Mouse (Mus musculus) layer of hippocampus, postnatal 14 days (tissue): ENCODE measurements around the gene Ikzf3. TPM values are rescaled to one million over a fixed set of nuclear protein-coding genes. Genes with fewer than 3 reads are reported as not detected.

ENCODE experiments used
- DNase-seq, 2 experiments: peaks; one replicate each; pipeline ENCODE4 v3.0.0; 2021 to 2022; ENCODE audit warnings: low spot score in 2 of 2, mixed read lengths in 1 of 2
- long read RNA-seq, 2 experiments: library from polyadenylated mRNA; stranded (forward); transcript quantifications; one replicate each; pipeline ENCODE4 v2.0.0; 2021
- total RNA-seq, 2 experiments: library from RNA; stranded (reverse); gene quantifications; 2 replicates each; pipeline ENCODE4 v1.2.3; 2021

Gene Ikzf3
- under 1 TPM in 1 of 2 experiments, not detected in 1; 0.21 TPM for total RNA-seq
- long read RNA-seq, experiment 1, result 0 reads
- long read RNA-seq, experiment 2, result 0 reads

DNA sequence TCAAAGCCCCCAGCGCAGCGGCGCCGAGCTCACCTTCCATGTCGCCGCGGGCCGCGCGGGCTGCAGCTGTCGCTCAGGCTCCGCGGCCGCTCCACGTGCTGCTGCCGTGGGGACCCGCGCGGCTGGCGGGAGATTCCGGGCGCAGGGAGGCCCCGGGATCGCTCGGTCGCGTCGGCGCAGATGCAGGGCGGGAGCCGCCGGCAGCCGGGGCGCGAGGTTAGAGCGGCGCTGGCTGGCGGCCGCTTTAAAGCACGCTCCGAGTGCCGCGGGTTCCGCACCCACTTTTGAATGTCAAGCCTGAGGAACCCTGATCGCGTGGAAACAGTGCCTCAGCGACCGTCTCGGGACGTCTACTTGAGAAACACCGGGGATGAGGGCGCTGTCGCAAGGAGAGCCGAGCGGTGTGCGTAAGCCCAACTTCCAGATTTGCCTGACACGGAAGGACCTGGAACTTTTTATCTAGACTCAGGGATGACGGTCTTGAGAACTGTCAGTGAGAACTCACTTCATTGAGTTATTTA is at the start of gene Ikzf3:
Gene Ikzf3, minus strand, starts transcription at position 321 of the 521 bp plus-strand sequence.
- DNase-seq, result no peak

DNA sequence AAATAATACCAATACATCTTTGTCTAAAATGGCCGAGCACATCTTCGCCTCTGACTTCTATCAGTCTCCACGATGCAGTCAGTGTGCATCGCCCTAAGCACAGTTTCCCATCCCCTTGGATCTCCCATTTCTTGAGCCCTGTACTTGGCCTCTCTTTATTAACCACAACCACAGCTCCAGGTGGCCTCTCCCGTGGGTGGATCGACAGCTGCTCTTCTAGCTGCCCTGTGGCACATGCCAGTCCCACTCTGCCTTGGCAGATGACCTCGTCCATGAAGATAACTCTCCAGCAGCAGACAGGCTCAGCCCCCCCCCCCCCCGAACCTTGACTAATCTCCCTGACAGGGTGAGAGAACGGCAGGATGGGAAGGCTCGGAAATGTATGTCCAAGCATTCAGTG is 49.6 kb upstream of the Ikzf3 start:
- no peak for DNase-seq

DNA sequence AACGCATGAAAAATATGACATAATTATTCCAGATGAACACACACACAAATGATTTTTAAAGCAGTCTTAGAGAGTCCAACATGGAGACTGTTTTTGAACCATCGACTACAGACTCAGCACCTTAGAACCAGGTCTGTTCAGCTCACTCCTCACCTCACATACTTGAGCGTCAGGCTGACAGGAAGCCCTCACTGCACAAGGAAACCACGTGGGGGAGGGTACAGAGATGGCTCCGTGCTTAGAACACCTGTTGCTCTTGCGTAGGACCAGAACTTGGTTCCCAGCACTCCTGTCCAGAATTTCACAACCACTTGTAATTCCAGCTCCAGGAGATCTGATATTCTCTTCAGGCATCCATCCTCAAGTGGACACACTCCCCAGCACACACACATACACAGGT is 49.2 kb upstream of the Ikzf3 start:
- DNase-seq, result no peak

DNA sequence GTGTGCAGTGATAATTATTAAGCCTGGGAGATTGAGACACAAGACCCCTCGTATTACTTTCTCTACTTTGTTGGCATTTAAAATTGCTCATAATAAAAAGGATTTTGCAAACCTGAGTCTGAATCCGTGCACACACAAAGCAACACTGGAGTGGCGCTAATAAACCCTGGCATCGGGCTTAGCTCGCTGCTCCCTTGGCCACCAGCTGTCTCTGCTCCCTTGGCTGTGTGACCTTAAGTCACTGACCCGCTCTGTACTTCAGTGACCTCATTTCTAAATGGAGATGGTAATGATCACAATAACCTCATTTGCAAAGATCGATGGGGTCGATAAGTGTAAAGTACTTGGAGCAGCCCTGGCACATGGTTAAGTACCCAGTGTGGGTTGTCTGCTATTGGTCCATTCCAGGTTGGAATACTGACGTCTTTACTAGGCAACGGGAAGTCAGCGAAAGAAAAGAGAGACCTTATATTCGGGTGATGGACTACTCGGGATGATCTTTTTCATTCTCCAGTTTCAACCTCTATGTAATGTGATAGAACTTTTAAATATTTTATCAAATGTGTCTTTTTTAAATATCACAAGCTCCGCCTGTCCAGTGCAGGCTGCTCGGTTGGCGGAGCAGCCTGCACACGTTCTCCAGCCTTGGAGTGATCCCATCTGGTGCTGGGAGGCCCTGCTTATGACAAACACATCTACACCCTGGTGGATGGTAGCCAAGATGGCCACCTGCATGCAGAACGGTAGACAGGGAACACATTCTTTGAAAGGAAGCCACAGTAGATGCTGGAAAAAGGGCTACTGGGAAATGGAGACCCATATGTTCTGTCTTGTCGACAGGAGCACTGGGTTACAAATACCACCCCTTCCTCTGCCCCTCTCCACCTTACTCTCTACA is 45.0 kb upstream of the Ikzf3 start:
- DNase-seq, result no peak

DNA sequence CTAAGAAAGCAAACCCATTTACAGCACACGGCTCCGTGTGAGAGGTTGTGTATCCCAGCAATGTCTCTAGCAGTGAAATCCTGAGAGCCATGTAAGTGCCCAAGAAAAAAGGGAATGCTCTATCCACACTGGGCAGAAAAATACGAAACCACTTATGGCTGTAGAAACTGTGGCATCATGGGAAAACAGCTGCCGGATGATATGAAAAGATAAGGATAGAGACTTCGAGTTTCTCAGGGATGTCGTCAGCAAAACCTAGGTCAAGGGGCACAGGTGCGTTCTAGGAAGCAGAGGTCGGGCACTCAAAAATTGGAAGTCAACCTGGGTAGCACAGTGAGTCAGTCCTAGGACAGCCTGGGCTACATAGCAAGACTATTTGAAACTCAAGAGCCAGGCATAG is 43.5 kb upstream of the Ikzf3 start:
- DNase-seq, result no peak

DNA sequence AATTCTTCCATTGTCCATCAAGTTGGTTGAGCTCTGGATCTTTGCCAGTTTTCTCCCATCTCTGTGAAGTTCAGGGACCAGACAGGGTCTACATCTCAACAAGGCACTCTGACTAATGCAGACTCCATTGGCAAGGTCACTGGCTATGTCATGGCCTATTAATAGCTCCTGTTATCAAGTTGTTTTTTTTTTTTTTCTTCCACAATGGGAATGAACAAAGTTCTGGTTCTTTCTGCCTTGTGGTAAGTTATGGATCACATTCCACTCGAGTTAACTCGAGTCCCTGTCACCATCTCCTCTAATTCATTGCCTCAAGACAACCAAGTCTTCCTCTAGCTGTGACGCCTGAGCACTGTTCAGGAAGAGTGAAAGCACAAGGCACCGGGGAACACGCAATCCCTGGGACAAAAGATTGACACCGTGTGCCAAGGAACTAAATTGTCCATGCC is 43.0 kb upstream of the Ikzf3 start:
- DNase-seq, result no peak

DNA sequence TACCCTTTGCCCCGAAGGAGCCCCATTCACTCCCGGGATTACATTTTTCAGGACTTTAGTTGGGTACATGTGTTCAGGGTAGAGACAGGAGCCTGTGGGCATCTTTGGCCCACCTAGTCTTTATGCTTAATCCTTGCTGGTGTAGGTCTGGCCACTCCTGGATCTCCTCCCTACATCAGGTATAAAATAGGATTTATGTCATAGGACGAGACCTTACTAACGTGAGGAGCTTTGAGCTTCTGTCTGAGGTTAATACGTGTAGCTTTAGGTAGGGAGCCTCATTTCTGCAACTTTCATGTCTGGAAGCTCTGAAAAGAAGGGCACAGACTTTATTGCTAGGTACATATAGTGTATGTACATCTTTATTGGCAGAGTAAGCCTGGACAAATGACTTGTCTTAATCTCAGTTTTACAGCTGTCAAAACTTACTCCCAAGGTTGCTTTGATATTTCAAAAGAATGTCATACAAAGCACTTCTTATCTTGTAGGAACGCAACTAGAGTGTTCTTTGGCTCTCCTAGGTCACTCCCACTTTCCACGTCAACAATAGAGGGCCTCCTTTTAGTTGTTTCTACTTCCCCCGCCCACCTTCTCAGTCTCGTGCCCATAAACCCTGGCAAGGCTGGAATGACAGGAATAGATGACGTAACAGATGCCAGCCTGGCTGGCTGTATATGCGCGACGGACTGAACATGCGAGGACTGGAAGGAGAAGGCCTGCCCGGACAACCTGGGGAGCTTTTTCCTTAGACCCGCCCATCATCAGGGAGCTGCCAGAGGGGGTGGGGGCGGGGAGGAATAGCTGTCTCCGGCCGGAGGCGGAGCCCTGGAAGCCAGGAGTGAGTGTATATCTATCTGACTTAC is 42.1 kb upstream of the Ikzf3 start:
- peak; percentile 40 to 43 for DNase-seq

DNA sequence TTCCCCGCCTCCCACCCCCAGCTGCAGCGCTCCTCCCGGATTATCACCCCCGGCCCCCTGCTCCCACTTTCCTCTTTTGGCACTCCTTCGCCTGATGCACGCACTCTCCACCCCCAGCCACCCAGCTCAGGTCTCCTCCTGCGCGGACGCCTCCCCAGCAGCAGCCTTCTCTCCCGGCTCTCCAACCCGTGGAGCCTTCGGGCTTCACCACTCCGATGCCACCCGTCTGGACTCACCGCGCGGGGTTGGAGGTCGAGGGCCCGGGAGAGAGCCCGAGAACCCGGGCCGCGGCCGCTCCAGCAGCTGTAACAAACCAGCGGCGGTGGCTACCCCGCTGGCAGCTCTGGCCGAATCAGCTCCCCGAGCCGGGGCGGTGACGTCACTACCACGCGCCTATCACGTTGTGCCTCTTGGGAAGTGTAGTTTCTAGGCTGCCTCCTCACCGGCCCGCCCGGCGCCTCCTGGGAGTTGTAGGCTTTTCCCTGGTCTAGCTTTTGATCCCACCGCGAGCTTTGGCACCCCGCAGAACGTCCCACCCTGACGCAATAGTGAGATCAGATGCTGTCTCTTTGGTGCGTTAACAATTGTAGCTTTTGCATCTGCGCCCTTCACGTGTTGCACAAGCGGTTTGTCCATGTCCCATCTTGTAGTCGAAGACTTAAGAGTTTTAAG is 41.2 kb upstream of the Ikzf3 start, which contains the start of gene Ormdl3:
Gene Ormdl3, minus strand, starts transcription at position 477 of the 672 bp plus-strand sequence.
- DNase-seq, result peak; percentile 97 to 99

DNA sequence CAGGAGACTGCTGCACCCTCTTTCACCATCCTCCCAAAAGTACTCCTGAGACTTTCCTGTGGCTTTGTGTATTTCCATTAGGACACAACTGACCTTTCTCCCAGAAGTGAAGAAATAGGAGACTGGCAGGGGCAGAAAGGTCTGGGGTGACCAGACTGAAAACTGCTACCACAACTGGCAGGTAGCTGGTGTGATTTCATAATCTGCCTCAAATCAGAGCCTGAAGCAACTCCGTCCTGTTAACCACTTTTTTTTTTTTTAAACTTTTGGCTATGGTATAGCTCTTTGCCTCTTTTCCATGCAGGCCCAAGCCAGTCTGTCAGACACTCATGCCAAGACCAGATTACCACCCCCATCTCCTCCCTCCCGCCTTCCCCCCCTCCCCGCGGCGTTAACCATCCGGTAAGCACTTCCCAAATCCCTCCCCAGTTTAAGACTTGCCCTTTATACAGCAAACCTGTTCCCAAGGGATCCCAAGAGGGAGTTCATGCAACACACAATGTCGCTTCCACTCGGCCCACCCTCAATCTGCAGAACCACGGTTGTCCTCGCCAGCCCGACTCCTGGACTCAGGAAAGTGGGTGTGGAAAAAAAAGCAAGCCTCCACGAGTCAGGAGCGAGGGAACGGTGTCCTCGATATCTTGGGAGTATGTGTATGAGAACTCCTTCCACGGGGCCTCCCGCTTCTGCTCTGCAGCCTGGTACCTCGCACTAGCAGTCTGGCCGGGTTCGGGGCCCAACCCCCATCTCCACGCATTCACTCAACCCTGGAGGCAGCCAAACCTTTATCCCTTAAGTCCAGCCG is 40.5 kb upstream of the Ikzf3 start:
- peak in 1 of 2 experiments; percentile 31 for DNase-seq

DNA sequence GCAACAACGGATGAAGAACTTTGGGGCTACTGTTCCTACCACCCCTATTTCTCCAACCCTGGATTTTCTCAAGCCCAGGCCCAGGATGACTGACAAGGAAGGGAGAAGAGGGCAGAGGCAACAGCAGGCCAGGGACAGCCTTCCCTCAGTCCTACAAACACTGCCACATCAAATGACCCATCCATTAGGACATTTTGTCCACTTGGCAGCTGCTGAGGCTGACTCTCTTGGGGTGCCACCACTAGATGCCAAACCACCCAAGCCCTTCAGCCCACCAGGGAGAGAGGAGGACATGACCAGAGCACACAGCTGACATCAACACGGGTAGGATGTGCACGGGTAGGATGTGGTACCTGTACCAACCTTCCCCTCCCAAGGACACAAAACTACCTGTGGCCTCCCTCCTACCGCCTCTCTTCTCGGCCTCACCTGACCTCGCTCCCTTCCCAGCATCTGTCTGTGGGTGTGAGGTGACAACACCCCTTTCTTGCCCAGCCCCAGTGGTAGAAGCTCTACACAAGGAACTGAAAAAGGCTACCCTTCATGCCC is 38.9 kb upstream of the Ikzf3 start:
- no peak for DNase-seq

DNA sequence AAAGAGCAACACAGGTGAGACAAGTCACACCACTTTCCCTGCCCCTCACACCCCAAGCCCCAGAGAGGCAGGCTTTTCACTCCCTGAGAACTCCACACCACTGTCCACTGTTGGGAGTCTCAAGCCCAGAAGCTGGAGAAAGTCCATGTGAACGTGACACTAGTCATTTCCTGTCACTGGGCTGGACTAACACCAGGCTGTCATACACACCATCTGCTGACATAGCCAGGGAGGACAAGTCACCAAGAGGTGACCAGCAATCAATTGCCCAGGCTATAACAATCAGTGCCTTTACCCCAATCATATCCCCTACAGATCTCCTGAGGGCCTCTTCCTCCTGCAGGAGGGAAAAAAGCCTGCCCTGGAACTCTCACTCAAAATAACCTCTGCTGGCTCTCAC is 38.3 kb upstream of the Ikzf3 start:
- DNase-seq, result no peak

DNA sequence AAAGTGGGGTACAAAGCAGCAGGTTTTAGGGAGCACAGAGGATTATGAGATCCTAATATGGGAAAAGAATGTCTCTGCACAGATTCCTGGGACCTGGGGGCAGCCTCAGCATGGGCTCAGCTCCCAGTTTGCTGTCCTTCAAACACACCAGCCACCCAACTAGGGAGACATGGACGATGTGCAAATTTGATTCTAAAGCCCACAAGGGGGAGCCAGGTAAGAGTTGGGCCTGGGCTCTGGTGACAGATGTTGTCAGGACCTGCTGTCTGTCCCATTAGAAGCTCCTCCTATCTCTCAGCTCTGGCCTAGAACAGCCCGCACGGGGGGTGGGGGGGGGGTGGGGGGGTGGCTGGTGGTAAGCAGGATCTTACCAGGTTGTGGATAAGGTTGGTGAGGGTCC is 37.7 kb upstream of the Ikzf3 start:
- DNase-seq, result no peak

DNA sequence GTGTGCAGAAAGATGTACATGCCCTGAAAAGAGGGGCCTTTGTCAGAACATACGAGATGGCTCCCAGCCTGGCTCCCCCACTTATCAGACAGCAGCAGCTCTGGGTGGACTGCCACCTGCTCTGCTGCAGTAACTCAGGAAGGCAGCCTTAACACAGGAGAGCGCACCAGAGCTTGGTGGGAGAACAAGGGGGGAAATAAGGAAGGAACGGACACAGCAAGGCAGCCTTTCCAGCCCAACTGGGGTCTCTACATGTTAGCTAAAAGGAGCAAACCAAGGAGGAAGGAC is 37.4 kb upstream of the Ikzf3 start:
- DNase-seq, result no peak

DNA sequence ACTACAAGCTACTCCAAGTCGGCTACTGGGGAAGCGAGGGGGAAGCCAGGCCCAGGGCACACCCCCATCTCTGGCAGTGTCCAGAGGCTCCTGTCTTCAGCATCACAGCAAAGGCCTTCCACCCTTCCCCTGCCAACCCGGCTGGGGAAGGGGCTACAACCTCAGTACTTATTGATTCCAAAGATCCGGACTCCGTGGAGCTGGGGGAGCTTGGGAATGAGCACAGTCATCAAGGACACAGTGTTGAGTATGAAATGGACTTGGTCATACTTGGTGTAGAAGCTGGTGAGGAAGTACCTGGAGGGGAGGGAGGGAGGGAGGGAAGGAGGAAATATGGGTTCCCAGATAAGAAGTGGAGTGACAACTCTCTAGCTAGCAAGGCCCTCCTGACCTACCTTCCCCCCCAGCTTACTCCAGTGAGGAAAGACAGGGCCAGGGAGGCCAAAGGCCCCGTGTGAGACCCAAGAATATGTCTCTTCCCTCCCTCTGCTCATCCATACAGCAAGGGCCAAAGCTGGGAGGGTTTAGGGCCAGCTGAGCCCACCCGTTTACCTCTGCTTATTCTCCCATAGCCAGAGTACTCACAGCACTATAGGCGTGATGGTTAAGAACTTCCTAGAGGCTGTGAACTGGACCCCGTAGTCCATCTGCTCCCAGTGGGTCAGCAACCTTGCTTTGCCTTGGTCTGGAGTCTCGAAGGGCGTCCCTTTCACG is 36.9 kb upstream of the Ikzf3 start:
- DNase-seq, result no peak

DNA sequence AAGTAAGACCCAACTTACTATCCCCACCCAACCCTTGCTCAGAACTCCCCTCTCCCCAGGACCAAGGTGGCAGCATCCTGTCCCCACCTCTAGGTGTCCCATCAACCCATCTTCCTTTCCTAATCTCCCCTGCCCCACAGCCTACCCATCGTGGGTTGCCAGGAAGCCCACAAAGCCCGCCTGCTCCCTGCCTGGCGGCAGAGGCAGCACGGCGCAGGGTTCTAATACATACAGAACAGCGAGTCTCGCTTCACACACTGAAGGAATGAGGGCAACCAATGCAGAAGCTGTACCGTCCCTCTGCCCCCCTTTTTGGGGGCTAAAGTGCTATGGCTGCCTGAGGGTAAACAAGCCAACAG is 36.2 kb upstream of the Ikzf3 start:
- no peak for DNase-seq

DNA sequence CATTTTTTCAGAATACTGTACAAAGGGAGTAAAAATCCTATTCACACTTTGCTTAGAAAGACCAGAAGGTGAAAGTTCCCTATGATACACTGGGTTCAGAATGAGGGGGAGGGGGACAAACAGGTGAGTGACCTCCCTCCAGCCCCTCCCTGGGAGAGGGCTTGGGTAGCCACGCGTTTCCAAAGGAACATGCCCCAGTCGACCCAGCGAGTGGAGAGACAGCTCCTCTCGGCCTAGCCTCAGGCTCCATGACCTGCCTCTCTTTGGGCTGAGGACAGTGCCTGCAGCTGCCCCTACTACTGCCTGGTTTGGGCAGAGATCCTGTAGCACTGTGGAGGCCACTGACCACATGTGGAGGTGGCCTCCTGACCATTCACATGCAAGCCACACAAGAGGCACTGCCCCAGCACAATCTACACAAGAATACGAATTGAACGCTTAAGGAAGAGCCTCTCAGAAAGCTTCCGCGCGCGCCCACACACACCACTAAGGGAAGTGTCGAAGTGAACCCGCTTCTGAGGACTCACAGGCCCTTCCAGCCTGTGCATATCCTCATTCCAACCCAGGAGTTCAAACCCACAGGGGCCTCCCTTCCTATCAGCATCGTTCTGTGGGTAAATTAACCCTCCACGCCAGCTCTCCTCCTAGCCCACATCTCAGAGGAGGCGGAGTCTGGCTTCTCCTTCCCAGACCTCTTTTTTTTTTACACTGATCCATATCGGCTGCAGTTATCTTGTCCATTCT is 35.6 kb upstream of the Ikzf3 start:
- no peak for DNase-seq

DNA sequence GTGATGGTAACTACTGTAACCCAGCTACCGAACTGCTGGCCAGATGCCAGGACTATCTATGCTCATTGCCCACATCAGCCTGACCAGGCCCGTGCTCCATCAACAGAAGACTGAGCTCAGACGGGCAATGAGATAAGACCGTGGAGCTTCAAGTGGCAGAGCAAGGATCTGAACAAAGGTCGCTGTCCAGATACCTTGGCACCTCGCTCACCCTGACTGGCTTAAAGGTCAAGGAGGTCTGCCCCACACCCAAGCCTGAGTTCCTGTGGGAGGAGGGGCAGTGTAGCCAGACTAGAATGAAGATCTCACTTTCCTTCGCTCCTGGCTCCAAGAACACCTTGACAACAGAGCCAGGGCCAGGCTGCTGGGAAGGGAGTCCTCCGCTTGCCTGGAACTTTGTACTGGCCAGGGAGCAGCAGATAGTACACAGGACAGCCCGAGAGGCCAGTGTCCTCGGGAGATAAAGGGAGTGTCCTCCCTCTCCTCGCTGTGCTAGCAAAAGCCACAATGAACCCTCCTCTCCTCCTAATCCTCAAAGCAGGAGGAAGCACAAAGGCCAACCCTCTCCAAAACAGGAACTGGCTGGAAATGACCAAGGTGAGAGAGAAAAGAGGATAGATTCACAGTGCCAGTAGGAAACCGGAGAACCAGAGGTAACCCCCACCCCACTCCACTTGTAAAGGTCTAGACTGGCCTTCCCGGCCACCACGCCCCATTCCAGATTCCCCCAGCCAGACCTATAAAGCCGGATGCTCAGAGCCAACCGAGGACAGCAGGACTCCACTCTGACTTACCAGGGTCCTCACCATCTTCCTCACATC is 34.7 kb upstream of the Ikzf3 start:
- DNase-seq, result no peak

DNA sequence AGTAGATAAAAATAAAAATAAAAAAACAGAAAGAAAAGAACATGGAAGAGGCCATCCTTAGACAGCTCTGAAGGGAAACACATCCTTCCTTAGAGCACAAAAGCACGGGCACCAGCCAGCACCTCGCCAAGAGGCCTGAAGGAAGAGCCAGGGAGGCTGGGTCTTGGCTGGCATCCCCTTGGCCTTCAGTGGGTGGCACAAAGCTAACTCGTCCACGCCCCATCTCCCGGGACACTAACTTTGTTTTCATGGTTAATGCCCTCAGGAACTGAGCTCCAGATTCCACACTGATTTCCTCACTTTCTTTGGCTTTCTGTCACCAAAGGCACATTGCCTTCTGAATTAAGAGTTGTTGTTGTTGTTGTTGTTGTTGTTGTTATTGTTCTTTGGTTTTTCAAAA is 31.9 kb upstream of the Ikzf3 start:
- peak in 1 of 2 experiments; percentile 24 for DNase-seq
